Mouse (Mus musculus) right cerebral cortex, postnatal 36 days (tissue): Measurements from ENCODE around the gene Hoxc4.

ENCODE experiments used
- DNase-seq, 2 experiments: peaks; one replicate each; pipeline ENCODE4 v3.0.0; 2022; ENCODE audit warnings: low spot score in 2 of 2, mixed read lengths in 1 of 2

Gene Hoxc4

DNA sequence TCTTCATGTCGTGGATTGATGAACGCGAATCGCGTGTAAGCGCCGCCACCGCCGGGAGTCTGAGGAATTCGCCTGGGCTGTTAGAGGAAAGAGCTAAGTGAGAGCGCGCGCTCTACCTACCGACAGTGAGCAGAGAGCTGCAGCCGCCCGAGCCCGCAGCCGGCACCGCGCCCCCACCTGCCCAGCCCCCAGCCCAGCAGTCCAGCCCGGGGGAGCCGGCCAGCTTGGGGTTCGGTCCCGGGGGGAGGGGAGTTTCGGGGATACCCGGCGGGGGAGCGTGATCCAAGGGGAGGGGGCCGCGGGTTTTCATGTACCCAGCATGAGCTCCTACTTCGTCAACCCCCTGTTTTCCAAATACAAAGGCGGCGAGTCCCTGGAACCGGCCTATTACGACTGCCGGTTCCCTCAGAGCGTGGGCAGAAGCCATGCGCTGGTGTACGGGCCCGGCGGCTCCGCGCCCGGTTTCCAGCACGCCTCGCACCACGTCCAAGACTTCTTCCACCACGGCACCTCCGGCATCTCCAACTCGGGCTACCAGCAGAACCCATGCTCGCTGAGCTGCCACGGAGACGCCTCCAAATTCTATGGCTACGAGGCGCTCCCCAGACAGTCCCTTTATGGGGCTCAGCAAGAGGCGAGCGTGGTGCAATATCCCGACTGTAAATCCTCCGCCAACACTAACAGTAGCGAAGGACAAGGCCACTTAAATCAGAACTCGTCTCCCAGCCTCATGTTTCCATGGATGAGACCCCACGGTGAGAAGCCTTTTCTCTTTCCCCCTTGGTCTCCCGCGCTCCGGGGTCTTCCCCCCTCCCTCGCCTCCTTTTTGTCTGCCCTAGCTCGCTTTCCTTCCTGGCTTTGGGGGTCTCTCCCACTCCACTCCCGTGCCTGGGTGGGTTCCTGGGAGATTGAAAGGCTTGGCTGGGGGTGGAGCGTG is 28.0 kb upstream of the Hoxc4 start, which contains the start of gene Hoxc8:
Hoxc8 (plus strand) TSS at position 147 of the 937 bp plus-strand sequence.
- no peak for DNase-seq

DNA sequence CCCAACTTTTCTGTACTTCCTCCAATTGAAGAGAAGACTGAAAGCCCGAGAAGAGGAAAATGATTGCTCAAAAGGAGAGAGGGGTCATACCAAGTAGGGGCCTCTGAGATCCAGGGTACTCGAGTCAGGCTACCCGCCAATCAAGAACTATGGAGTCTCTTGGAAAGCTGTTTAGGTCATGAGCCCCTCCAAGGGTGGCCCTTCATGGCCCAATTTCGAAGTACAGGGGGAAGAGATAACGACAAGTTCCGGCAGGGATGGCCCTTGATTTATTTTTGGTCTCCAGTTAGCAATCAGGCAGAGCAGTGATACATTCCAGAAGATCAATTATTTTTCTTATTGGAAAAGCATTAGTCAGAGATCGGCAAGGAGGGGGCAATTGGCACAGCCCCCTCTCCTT is 27.0 kb upstream of the Hoxc4 start:
- no peak for DNase-seq

DNA sequence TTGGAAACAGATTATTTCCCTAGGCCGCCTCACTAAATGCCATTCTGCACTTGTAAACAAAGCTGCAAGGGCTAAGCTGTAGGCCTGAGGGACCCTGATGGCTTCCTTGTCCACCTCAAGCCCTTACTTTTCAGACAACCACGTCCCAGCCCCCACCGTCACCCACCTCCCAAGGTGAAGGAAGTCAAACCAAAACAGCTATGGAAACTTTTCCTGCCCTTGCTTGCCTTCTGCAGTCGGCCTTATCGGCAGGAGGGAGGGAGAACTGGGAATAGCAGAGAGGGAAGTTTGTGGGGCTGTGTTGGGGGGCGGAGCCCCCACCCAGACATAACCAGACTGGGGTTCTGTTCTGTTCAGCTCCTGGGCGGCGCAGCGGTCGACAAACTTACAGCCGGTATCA is 26.5 kb upstream of the Hoxc4 start:
- DNase-seq: no peak

DNA sequence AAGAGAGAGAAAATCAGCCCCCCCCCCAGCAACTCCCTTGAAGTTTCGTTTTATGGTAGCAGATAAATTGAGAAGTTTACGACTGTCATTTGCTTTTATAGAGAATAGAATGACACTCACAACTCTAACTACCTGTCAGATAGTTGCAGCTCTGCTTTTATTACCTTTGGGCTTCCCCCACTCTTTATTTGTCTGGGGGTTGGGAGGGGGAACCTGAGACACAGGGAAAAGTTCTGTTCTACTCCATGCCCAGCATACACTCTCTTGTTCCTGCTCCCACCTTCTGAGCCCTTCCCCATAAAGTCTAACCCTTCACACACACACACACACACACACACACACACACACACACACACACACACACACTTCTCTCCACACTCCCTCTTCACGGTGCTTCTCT is 25.9 kb upstream of the Hoxc4 start:
- DNase-seq: no peak

DNA sequence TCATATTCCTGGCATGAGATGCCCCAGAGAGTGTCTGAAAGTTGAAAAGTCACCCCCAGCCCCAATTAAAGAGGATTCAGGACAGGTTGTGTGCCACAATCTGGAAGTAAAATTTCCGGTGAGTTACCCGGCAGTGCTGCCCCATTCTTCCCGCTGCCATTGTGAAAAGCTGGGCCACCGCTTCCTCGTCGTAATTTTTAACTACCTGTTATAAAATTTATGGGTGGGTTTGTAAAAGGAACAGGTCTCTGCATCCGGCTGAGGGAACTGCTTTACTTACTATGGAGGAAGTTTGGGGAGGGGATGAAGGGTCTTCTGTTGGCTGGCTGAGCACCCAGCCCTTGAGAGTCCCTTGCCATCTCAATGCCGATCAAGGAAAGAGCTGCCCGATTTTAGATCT is 22.2 kb upstream of the Hoxc4 start:
- no peak for DNase-seq

DNA sequence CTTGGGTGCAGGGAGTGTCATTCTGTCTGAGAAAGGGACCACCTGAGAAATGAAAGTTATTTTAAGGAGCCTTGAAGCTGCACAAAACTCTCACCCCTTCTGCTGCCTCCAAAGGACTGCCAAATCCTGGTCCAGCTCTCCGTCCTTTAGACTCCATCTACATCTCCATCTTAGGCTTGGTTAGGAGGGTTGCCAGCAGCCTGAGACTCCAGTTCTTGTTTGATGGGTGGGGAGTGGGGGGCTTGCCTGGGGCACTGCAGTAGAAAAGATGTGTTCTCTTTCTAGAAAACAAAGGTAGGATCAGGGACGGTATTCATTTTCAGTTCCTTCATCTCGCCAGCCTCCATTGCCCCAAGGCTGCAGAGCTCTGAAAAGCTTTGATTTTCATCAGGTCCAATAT is 21.3 kb upstream of the Hoxc4 start:
- DNase-seq: no peak

DNA sequence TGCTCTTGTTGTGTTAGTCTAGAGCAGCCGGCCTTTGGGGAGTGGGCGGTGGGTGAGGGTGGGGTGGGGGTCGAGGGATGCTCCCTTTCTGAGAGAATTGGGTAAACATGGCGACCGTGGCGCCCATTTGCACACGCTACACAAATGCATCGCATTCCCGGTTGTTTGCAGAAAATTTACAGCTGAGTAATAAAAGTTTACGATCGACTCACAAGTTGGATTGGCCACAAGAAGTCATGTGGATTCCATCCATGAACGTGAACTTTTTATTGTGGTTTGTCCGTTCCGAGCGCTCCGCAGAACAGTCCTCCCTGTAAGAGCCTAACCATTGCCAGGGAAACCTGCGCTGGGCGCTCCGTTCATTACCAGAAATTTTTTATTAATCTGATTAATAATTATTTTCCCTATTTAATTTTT is 20.8 kb upstream of the Hoxc4 start, which contains the start of gene Hoxc6:
Hoxc6 (plus strand) TSS at position 319 of the 417 bp plus-strand sequence.
- DNase-seq: no peak

DNA sequence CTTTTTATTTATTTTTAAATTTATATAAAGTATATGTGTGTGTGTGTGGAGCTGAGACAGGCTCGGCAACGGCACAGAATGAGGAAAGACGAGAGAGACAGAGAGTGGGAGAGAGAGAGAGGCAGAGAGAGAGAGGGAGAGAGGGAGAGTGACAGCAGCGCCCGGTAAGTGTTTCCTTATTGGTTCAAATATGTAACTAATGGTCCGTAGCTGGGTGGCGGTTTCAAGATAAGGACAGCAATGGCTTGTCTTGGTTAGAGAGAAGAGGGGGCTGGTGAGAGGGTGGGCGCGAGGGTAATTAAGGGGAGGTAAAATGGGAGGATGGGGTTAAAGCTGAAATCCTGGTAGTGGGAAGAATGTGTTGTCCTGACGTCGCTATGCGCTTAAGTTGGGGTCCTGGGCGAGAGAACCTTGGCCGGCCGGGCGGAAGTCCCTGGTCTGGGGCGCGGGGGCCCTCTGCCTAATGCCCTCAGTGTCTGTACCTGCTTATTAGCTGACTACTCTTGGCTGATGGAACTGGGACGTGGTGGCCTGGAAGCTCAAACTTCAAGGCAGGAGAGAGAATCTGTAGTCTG is 20.0 kb upstream of the Hoxc4 start:
- DNase-seq: no peak

DNA sequence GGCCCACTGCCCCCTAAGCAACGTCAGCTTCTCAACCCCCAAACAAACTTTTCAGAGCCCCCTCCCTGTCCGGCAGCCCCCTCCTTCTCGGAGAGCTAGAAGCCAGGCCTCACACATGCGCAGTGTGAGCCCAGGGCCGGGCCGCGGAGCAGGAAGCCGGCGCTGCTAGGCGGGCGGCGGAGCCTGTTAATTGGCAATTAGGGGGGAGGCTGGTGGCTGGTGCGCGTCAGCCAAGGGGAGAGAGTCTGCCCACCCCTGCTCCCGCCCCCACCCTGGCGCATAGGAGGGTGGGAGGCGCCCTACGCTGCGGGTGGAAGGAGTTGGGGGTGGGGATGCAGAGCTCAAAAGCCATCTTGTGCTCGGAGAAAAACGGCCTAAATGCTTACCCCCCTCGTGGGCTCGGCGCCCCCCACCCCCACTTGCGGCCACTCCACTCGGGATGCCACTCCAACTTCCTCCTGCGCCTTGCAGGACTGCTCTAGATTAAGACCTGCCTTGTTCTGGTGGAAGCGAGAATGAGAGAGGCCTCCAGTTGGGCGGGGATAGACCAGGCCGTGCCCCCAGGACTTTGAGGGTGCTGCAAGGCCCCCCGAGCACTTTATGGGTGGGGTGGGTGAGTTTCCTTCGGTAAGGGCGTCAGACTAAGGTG is 19.4 kb upstream of the Hoxc4 start:
- DNase-seq: no peak

DNA sequence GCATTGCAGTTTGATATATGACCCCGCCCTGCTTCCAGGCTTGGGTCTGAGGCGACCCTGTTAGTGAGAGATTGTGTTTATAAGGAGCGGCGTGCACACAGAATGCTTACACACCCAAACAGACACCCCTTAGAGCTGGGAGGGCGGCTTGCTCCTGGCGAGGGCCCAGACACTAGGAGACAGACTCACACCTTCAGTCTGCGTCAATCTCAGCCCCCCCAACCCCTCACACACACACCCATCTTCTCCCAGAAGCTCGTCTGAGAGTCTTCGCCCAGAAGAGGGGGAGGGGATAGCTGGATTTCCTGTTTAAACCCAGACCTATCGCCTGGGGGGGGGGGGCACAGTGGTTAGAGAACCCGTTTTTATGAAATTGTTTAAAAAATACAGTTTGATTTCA is 18.8 kb upstream of the Hoxc4 start:
- DNase-seq: no peak

DNA sequence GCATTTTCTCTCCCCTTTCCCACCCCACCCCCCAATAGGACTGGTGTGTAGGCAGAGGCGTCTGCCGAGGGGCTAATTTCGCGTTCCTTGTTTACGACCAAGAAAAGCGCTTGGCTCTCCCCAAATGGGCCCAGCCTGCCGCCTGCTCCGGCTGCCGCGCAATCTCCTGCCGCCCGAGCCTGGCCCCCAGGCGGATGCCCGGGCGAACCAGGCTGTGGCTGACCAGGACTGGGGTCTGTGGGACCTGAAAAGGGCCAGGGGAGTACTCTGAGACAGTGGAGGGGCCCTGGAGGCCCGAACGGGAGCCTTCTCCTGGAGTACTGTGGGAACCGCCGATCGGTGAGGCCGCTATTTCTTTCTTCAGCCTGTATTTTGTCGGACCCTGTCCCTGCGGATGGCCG is 18.2 kb upstream of the Hoxc4 start:
- DNase-seq: no peak

DNA sequence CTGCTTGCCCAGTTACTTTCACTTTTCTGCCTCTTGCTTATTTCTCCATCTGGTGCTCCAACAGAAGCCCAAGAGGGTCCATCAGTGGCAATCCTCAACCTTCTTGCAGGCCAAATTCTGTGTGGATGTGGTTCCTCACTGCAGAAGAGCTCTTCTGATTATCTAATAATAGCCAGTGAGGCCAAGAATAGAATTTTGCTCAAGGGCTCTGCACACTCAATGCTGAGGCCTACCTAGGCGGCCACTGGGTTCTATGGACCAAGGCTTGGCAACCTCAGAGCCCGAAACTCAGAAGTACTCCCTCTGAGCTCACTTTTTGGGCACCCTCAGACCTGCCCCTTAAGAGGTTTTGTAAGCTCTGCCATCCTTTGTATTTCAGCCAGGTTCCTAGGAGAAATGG is 17.4 kb upstream of the Hoxc4 start:
- no peak for DNase-seq

DNA sequence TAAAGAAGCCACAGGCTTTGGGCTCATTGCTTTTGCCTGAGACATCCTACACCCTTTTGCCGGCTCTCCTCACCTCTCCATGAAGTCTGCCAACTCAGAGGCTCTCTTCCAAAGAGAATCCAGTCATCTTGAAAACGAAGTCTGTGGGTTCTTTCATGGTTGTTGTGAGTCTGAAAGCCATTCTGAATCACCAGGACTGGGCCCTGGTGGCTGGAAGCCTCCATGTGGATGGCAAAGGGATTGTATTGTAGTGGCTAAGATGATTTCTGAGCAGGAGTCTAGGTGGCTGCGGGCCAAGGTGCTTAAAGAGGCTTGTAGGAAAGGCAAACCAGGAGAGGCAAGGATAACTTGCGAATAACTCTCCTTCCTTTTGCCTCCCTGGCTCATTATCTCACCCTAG is 16.6 kb upstream of the Hoxc4 start:
- DNase-seq: no peak

DNA sequence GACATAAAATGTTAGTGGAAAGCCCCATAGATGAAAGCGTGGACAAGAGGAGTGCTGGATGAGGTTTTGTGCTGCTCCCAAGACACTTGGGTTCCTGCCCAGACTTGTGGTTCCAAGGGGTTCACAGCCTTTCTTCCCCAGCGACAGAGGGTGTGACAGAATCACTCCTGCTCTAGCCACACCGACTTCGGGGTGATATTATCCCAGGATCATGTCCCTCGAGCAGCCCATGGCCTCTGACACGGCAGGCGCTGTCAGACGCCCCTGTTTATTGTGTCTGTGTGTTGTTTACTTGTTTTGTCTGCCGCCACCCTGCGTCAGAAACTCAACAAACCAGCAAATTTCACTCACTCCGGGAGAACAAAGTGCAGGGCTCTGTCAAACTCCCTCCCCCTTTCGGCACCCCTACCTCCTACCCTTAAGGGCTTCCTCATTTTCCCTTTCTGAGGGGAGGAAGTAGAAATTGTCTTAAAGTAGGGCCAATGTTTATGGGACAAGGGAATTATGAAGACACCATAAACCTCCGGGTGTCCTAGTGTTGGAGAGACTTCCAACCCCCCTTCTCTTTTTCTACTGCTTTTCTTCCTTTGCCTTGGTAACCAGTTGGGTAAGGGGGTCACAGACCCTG is 15.8 kb upstream of the Hoxc4 start:
- no peak for DNase-seq

DNA sequence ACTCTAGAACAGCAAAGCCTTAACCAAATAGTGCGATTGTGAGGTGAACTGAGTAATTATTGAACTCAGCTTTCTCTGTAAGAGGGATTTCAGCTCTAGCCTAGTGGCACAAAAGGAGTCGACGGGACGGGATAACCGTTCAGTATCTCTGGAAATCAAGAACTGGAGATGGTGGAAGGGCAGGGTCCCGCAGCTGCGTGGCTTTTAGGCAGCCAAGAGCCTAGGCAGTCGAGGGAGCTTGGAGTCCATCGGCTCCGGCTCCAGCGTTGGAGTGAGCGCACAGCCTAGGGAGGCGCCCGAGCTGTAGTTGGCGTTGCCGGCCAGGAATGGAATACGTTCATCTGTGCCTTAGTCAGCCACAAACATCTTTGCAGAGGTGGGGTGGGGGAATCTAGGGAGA is 13.4 kb upstream of the Hoxc4 start:
- DNase-seq: no peak

DNA sequence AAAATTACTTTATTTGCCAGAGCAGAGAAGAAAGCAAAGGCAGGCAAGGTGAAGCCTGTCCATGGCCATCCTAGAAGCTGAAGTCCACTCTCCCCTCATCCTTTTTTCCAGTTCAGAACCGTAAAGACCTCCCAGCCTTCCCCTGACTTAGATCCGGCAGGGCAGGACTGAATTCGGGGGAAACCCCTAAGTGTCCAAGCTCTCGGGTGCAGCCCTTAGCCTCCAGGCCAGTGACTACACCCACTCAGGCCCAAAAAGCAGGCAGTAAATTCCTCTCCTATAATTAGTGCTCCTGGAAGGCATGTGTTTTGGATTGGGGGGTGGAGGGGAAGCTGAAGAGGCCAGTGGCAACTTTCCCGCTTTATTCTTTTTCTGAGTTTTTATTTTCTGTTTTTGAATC is 12.9 kb upstream of the Hoxc4 start:
- DNase-seq: no peak

DNA sequence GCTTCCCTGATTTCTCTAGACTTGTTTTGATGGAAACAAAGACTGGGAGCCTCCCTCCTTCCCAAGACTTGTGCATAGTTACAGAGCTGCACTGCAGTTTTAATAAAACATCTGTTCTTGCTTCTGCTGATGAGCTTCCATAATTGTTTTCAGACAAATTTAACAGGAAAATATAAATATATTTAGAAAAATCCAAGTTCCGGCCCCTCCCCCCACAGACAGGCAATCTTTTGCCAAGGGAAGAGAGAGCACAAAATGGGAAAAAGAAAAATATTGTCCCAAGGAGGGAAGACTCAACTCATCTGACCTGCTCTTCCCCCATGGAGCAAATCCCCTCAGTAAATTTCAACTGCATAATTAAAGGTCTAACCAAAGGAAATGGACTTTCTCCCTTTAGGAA is 12.4 kb upstream of the Hoxc4 start:
- no peak for DNase-seq

DNA sequence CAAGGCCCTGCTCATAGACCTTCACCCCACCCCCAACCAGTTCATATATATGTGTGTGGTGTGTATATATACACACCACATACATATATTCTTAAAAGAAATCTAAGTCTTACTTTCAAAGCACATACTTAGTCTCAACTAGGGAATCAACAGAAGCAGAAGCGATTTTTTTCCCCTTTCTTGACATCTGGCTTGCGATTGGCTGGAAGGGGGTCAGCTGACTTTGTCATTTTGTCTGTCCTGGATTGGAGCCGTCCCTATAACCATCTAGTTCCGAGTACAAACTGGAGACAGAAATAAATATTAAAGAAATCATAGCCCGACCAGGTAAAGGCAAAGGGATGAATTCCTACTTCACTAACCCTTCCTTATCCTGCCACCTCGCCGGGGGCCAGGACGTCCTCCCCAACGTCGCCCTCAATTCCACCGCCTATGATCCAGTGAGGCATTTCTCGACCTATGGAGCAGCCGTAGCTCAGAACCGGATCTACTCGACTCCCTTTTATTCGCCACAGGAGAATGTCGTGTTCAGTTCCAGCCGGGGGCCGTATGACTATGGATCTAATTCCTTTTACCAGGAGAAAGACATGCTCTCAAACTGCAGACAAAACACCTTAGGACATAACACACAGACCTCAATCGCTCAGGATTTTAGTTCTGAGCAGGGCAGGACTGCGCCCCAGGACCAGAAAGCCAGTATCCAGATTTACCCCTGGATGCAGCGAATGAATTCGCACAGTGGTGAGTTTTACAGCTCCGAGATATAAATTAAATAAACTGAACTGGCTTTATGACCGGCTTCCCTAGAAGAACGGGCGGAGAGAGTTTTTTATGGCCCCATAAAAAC is 9.2 kb upstream of the Hoxc4 start:
- DNase-seq: no peak

DNA sequence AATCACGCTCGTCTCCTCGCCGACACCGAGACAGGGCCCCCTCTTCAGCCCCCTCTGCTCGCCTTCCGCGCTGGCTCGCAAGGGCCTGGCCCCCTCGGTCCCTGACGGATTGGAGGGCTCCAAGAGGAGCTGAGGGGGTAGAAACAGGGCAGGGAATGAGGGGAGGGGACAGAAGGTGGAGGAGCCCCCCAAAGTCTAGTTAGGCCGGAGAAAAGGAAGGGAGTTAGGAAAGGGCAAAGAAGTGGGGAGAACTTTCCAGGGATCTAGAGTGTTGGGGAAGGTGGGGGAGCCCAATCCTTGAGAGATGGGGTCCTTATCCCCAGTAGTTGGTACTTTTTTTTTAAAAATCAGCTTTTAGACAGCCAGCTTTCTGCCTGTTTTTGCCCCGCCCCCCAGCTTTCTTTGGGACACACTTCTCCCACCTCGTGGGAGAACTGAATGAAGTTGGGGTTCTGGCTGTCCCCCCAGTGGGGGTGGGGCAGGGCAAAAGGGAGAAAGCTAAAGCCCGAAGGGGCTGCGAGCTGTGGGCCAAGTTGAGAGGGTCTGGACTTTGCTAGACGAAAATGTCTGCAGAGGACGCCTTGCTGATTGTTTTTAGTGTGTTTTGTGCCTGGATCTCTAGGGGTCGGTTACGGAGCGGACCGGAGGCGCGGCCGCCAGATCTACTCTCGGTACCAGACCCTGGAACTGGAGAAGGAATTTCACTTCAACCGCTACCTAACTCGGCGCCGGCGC is 8.5 kb upstream of the Hoxc4 start:
- no peak for DNase-seq

DNA sequence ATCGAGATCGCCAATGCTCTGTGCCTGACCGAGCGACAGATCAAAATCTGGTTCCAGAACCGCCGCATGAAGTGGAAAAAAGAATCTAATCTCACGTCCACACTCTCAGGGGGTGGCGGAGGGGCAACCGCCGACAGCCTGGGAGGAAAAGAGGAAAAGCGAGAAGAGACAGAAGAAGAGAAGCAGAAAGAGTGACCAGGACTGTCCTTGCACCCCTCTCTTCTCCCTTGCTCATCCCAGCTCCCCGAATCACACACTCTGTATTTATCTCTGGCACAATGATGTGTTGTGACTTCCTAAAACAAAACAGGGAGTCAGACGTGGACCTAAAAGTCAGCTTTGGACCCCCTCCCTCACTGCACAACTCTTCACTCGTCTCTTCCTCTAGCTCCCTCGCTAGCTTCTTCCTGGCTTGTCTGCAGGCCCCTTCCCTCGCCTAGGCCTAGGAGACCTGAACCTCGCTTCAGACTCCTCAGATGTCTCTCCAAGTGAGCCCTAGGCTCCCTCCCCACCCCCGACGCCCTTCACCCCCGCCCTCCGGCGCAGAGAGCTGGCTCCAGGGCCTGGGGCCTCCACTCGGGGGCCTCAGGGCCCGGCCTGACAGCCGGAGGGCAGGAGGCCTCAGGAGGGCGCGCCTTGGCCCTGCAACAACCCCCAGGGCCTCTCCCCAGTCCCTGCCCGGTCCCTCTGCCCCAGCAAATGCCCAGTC is 7.7 kb upstream of the Hoxc4 start:
- no peak for DNase-seq
